Mouse (Mus musculus) embryo, embryonic 11 days (tissue): ENCODE results near the gene Nxpe4.
"Not testable (repeated sequence)": the region's sequence is repeated elsewhere in the genome, so short reads cannot be mapped to it uniquely, and the experiment has no call there.

Source experiments
- DNase-seq: peaks from one replicate; pipeline ENCODE4 v3.0.0-alpha.2; 2015

Nxpe4 gene

DNA sequence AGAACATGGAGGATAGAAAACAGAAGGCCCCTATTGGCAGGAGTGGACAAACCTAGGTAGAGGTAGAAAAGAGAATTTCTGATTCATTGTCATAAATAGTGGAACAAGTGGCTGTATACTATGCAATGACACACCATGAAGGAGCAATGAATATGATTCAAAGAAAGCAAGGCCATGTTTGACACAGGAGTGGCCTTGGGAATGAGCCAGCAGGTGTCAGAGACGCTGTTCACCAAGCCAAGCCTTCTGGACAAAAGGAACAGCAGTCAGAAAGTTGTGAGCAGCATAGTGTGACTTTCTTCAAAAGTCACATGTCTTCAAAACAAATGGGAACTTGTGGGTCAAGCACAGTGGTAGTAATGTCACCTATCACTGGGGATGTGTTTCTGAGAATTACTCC is 80.0 kb downstream of the Nxpe4 start:
- DNase-seq, result no peak

DNA sequence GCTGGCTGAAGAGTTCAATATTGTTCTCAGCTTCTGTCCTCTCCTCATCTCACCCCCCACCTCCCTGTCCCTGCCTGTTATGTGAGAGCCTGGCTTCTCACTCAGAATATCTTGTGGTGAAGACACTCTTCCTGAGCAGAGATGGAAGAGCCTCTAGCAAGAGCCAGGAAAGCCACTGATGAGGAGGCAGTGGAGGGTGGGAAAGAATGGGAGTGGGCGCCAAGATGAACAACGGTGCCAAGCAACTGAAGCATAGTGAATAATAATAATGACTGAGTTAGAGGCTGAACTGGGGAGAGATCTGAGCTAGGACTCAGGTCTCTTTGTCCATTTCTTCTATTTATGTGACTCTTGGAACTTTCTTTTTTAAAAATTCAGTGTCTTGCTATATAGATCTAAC is 80.9 kb downstream of the Nxpe4 start:
- DNase-seq, result no peak

DNA sequence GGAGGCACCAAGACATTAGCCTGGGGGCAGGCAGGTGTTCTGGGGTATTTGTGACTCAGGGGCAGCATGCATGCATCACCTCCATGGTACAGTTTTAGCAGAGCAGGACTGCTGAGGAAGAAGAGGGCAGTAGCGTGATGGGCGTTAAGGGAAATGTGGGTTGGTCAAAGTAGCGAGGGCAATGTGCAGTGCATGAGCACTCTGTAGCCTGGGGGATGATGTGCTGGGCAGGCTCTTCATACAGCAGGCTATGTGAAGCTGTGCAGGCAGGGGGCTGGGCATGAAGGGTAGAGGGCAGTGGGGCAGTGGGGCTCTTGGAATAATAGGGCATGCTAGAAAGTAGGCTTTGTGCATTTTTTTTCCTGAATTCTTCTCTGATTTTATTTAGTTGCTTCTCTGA is 82.4 kb downstream of the Nxpe4 start:
- no peak for DNase-seq

DNA sequence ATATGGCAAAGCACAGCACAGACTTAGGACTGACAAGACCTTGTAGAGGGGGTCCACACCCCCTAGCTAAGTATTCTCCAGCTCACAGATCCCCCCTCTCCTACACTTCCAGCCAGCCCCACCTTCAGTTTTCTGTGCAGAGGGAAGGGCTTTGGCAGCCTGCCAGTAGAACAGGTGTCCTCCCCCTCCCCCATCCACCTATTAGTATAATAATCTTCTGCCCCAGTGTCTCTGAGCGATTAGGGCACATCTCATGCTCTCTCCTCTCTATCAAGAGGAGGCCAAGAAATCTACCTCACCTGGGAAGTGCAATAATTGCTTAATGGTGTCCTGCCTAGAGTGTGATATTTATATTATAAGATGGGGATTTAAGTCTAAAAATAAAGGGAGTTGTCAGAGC is 83.7 kb downstream of the Nxpe4 start:
- no peak for DNase-seq

DNA sequence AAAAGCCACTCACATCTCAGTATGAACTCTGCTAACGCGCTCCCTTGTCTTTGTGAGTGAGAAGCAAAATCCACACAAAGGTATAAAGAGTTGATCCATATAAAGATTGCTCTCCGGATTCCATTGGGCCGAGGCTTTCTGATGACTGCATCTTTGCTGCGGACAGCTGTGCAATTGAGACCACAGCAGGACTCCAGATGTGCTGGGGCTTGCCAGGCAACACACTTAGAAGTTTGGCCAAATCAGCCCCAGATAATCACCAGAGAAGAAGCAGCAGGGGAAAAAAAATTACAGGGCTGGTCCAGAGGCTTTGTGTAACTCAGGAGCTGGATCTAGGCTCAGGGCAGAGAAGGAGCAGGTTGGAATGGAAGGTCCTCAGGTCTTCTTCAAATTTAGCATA is 85.5 kb downstream of the Nxpe4 start:
- DNase-seq, result no peak

DNA sequence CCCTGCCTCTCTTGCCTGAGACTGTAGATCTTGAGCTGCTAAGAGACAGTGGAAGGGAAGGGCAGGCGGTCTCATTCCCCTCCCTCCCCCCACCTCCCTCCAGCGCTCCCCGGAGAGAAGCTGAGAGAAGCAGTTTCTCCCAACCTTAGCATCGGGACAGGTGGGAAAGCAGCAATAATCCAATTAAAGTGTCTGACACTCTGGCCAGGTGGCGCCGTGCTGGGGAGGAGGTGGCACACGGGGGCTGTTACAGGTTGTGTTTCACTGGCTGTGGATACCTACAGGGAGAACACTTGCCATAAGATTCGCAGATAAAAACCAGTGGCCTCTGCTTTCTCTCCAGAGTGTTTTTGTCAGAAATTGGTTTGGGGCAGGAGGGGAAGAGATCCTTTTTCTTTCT is 90.4 kb downstream of the Nxpe4 start:
- DNase-seq, result no peak

DNA sequence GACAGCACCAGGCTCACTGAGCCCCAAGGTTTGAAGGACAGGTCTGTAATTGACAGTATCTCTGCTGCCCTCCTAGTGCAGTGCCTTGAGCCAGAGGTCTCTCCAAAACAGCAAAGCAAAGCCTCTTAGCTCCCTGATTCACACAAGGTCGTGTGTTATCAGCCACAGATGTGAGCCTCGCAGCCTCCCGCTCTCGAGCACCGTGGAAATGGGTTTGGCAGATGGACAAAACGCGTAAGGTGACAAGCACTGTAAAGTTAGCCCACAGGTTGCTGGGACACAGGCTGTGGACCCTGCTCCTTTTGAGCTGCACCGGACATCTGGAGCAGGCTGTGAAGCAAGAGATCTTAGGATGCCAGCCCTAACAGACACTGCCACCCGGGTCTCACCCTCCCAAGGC is 95.2 kb downstream of the Nxpe4 start:
- DNase-seq, result no peak

DNA sequence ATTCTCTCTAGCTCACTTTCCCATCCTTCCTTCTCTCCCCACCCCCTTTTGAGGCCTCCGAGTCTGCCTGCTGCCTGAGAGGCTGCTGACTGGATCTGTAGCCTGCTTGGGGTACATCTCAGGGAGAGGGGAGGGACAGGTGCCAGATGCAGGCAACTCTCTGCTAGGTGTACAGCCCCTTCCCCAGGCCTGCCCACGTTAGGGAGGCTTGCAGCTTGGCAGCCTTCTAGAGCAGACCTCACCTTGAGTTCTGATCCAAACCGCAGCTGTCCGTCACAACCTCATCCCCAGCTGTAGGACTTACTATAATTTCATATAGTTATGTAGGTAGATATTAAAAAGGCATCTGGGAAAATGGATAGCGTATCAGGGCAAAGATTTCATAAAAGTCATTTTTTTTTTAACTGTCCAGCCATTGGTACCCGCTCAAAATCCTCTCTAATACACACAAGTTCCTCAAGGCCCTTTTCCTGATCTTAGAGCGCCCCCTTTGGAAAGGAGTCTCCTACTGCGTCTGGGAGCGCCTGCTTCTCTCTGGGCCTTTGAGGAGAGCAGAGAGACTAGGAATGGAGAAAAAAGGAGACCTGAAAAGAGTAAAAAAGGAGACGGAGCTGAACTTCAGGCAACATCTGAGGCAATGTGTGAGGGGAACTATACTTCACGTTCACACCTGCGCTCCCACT is 96.1 kb downstream of the Nxpe4 start:
- peak; percentile 88 for DNase-seq

DNA sequence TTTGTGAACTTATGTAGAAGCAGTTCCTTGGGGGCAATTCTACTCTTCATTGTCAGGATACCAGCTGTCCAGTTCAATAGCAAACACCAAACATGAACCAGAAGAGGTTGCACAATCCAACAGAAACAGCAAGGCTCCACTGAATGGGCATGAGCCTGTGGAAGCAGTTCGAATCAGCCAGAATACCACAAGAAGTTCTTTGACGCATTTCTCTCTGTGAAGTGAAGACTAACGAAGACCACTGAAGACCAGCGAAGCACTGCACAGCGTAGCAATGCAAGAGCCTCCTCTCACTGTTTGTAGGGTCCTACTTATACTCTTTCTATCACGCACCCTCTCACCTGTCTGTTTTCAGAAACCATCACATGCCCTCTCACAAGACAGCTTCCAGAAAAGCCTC is 102.8 kb downstream of the Nxpe4 start:
- no peak for DNase-seq

DNA sequence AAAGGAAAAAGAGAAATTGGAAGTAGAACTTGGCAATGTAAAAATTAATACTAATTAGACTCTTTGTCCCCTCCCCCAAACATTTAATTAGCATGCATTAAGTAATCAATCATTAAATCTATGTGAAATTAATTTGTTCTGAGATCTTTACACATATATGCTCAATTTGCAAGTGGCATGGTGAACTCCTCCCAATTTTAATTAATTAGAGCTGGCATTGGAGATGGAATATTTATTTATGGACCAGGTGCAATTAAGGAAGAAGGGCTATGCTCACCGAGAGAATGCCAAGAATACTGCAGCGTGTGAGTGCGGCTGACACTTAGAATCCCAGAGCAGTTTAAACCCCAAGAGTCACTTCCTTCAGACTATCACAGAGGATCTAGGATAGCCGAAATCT is 103.7 kb downstream of the Nxpe4 start:
- DNase-seq, result no peak

DNA sequence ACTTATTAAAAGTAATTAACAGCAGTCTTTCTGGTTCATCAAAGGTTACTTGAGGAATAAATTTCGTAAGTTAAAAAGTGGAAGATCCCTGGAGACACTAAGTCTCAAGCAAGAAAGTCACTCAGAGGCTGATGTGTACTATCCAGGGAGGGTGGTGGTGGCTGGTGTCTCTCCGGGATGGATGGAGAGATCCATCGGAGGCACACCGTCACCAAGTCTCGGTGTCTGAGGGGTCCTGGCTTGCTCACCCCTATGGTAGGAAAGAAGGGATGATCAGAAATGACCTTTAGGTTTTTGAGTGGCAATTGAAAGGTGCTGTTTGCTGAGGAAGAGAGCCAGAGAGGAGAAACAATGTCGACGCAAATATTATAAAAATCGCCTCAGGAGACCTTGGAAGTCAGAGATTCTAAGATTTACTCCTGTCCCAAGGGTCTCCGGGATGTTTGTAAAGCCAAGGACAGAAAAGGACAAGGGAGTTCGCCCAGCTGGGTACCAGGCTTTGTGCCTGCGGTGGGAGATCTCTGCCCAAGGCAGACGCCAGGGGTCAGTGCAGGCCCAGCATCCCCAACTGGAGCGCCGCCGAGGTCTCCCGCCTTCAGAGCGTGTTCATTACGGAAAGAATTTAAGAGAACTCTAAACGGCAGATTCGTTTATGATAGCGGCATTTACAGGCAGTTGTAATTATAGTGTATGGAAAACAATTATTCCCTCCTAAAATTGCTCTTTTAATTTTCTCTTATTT is 104.6 kb downstream of the Nxpe4 start:
- peak; percentile 90 for DNase-seq

DNA sequence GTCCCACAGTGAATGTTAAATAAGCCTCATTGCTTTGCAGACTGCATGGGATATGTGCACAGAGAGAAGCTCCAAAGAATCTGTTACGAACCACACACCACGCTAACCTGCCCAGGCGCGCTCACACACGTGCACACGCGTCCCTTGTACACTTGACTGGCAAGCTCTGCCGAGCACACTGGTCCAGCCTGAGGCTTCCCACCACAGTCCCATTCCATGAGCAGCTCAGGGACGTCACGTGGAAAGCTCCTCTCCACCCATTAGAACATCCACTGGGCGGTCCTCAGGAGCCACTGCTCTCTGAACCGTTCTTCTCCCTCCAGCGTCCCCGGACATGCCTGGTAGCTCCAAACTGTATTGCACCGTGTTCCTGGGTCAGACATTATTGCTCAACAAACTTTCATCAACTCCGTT is 105.2 kb downstream of the Nxpe4 start:
- DNase-seq, result peak; percentile 77

DNA sequence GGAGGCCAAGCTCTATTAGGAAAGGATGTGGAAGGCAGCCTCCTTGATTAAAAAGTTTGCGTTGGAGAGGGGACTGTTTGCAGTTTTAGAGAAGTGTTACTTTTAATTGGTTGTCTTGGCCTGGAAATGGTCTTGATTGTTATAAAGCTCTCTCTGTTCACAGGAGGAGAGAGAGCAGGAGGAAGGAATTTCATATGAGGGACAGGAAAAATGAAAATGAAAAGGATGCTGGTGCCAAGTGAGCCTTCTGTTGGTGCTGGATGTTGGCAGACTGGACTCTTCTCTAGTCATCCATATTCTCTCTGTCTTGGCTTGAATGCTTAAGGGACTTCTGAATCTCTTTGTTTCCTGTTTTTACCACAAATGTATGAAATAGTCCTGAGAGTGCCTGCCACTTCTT is 106.1 kb downstream of the Nxpe4 start:
- no peak for DNase-seq

DNA sequence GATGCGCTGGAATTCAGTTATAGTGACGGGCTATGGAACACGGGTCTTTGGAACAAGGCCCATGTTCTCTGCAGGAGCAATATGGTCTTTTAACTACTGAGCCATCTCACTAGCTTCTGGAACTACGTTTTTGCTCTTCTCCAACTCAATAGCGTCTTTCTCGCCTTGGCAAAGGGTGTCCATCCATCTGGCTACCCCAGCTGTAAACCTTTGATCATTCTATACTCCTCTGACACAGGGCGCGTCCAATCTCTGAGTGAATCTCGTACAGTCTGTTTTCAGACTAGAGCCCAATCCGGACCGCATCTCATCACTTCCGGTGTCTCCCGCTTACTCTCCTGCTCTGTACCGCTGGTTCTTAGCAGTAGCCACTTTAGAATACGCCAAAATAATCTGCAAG is 115.0 kb downstream of the Nxpe4 start:
- no peak for DNase-seq

DNA sequence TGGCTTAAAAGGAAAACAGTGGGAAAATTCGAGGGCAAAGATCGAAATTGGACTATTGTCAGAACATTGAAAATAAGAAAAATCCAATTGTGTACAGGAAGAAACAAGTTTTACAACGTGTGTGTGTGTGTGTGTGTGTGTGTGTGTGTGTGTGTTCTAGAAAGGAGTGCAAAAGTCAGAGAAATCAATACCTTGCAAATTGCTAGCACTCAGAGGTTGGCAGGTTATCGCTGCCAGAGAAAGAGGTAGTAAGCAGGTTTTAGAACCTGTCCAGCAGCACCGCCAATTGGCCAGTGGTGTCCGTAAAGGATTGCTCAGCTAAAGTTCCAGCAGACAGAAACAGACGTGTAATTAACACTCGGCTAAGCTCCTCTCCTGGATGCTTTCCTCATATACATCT is 122.4 kb downstream of the Nxpe4 start:
- no peak for DNase-seq

DNA sequence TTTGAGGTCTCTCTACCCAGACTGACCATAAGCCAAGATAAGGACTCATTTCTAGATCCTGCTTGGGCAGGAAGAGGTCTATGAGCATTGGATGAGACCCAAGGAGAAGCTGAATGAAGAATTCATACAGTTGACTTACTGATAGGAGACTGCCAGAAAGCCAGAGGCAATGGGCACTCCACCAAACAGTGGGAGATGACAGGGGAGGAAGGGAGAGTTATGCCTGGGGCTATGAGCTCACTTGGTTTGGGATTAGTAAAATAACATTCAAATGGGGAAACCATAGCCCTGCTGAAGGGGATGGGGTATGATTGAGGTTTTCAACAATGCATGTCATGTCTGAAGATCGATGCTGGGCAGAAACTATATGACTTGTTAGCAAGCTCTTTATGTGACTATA is 128.5 kb downstream of the Nxpe4 start:
- no peak for DNase-seq

DNA sequence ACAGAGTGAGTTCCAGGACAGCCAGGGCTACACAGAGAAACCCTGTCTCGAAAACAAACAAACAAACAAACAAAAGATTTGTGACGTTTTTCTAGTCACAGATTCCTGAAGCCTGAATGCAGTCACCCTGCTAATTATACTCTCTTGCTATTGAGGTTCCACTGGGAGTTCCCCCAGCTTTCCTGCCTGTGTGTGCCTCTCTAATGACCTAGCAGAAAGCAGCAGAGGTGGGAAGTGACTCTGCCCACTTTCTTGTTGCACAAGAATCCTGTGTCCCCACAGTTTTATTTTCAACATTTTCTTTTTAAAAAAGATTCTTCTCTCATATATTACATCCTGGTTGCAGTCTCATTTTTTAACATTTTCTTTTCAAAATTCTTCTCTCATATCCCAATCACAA is 132.9 kb downstream of the Nxpe4 start:
- DNase-seq, result no peak

DNA sequence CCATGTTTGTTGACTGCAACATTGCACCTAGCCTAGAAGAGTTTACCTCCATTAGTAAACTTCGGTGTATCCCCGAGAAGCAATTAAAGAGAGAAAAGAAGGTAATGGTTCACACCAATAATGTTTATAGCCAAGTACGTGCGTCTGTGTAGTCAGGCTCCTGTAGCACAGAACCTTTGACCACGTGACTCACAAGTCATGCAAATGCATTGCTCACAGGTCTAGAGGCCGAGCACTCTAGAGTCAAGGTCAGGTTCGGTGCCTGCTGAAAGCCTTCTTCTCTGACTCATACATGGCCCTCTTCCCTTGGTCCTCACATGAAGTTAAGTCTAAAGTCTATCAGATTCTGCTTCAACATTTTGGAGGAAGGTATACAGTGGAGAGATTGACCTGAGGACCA is 137.2 kb downstream of the Nxpe4 start:
- no peak for DNase-seq

DNA sequence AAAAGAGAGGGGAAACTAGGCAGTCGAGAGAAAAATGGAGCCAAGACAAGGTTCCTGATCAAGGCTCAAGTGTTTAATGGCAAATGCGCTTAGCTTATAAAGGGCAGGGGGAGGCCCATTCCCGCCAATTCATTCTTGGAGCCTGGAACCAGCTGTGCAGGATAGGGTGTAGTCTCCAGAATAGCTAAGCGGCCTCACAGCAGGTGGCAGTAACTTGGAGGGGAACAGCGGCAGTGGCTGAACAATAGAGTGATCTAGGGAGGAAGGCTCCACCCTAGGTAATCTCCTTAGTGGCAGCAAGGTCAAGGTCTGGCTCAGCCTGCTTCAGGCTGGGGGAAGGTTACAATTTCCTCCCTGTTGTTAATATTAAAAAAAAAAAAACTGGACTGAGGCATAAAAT is 141.7 kb downstream of the Nxpe4 start:
- DNase-seq, result not testable (repeated sequence)

DNA sequence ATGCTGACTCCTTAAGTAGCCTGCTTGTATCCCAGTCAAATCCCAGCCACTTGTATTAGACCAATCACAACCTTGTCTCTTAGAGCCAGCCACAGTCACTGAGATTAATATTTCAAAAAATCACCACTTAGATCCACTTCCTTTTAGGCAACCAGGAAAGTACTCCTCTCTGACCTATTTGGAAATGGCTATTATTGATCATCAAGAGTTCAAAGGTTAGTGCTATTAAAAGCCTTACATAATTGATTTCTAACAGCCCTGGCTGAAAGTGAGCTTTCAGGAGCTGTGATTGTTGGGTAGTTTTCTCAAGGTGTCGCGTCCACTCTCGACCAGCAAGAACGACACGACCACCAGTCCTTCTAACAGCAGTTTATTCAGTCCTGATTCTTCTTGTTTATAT is 149.4 kb downstream of the Nxpe4 start:
- DNase-seq, result no peak

DNA sequence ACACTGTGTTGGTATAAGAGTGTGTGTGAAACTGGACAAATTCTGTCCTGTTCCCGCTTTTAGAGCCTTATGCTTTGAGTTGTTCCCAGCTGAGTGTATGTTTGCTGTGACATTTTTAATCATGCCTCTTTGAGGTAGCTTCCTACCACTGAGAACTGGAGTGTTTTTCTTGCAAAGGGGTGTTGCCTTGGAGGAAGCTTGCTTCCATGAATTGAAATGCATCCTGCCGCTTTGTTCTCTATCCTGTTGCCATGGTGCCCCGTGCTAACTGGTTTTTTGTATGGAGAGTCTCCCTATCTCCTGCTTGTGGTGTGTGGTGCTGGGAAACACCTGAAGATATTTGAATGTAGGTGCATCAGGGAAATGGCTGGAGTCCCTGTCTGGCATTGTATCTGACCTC is 152.4 kb downstream of the Nxpe4 start:
- DNase-seq, result peak; percentile 42

DNA sequence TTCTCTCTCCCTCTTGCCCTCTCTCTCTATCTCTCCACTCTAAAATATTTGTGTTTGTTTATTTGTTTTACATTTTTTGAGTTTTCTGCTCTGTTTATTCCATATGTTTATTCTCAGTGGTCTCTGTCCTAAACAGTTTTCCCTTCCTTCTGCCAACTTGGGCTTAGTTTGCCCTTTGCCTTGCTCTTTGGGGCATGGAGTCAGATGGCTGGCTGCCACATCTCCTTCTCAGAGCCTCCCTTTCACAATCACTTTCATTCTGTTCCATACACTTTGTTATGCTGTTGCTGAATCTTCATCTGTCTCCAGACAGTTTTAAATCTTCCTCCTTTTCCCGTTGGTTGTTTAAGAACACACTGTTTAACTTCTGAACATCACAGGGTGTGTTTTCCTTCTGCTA is 154.0 kb downstream of the Nxpe4 start:
- no peak for DNase-seq

DNA sequence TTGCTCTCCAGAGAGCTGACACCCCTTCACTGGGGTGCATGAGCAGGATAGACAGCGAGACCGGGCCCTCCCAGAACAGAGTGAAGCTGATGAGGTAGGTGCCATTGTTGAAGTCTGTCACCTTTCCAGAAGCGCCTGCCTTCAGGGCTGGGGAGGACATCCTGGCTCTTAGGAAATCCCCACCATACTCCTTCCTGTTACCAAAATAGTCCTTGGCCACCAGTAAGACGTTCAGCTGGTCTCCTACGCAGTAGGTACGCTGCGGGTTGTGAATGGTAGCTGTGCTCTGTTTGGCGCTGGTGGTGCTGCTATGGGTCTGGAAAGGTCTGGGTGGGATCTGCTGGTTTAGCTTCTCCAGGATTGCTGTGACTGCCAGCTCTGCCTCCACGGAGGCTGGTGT is 164.5 kb downstream of the Nxpe4 start:
- no peak for DNase-seq

DNA sequence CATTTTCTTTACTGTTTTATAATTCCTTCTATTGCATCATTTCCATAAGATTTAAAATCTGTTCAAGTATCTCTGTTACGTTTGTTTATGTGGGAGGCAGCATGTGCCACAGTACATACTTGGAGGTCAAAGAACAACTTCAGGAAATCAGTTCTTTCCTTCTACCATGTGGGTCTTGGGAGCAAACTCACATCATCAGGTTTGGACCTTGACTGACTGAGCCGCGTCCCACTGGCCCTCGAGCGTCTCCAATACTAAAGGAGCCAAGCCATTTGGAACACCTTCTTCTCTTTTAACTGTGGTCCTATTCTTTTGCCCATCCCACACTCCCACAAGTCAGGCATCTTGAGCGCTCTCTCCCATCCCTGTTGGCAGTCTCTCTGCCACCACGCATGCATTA is 167.8 kb downstream of the Nxpe4 start:
- DNase-seq, result no peak
